Mouse (Mus musculus) adipose tissue, adult 10 weeks (tissue): ENCODE measurements around the gene Ccdc184. TPM values are rescaled to one million over a fixed set of nuclear protein-coding genes. Genes with fewer than 3 reads are reported as not detected.

Experiments
- polyA plus RNA-seq: library from polyadenylated mRNA; stranded (reverse); fragments of 350-450 nt; fragmentation: Illumina TruSeq; extraction: RNeasy Lipid Tissue Mini Kit (QIAGEN cat#74804); gene quantifications from one replicate; pipeline ENCODE4 v1.2.3, GENCODE M21; 2014; ENCODE audit warnings: low read depth, low replicate concordance

Gene Ccdc184
- 0.57 TPM for polyA plus RNA-seq

DNA sequence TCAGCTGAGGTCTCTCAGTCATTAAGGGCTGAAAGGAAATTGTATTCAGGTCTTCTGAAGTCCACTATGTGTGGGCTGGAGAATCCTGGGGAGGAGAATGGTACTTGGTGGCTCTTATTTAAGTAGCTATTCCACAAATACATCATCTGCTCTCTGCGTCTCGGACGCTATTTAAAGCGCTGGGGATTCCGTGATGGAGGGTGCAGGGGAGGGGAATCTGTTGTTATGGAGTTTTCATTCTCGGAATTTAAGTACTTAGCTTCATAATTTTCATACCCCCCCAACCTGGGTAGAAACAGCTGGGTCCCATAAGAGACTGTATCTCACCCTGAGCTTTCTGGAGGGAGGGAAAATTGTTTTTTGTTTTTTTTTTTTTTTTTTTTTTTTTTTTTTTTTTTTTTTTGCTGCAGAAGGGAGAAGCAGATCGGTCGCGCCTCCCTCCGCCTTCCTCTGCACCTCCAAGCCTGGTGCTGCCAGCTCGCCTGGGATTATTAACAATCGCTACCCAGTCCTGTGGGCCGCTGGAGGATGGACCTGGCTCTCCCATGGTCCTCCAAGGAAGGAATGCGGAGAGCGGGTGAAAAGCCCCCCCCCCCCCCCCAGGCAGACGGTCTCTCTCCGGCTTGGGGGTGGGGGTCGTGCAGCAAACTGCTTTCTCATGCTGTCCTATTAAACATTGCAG is at the start of gene Ccdc184:
Gene Ccdc184, plus strand, starts transcription at position 196 of the 682 bp plus-strand sequence.

DNA sequence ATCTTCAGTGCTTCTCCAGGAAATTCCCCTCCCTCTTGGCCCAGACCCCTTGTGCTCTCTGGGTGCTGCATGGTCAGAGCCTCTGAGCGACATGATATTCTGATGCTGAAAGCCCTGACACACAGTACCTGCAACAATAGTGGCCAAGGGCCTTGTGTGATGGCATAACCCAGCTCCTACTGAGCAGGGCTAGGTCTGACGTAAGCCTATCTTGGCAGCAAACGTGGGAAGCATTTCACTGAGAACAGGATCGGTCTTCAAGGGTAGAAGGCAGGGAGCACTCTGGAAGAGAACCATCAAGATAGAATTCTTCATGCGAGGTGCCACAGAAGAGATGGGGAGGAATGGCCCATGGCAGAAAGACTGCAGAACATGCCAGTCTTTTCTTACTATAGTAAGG is 1.4 kb upstream of the Ccdc184 start, which contains the start of gene Asb8:
Gene Asb8, minus strand, starts transcription at position 101 of the 400 bp plus-strand sequence.

DNA sequence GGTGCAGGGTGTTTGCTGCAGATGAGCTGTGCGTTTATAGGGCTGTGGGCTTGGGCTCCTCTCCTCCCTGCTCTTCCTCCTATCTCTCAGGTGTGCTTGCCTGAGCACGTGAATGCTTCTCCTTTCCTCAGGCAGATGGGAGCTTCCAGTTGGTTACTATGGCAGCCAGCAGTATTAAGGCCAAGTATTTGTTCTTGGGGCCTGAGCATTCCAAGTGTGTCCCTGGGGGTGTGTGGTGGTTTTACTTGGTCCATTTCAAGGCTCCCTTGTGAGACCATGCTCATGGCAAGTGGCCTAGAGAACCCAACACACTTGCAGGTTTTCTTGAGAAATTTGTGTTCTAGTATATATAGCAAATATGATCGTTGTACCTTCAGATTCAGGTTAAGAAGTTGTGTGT is 28.5 kb downstream of the Ccdc184 start, which contains the start of gene Olfr288:
Gene Olfr288, minus strand, starts transcription at position 101 of the 400 bp plus-strand sequence.

Other genes starting within 250 kb of the Ccdc184 start
- 65.7 TPM for gene Tmem106c, start 203.0 kb upstream of the Ccdc184 start, polyA plus RNA-seq
- gene Col2a1, start 162.5 kb upstream of the Ccdc184 start, polyA plus RNA-seq = 0.51 TPM
- 21.6 TPM for gene Pfkm, start 74.6 kb upstream of the Ccdc184 start, polyA plus RNA-seq
- gene Senp1, start 73.4 kb upstream of the Ccdc184 start, polyA plus RNA-seq = 17.6 TPM
- gene Asb8, start 1.5 kb upstream of the Ccdc184 start, polyA plus RNA-seq = 23.7 TPM
- gene Olfr288, start 28.4 kb downstream of the Ccdc184 start, polyA plus RNA-seq = not detected
- gene Gm44579, start 53.8 kb downstream of the Ccdc184 start, polyA plus RNA-seq = not detected
- gene Olfr287, start 53.9 kb downstream of the Ccdc184 start, polyA plus RNA-seq = not detected
- gene Olfr286, start 67.3 kb downstream of the Ccdc184 start, polyA plus RNA-seq = not detected
- 15.9 TPM for gene H1fnt, start 90.1 kb downstream of the Ccdc184 start, polyA plus RNA-seq
- gene Zfp641, start 129.0 kb downstream of the Ccdc184 start, polyA plus RNA-seq = 3.6 TPM
- gene Olfr285, start 150.2 kb downstream of the Ccdc184 start, polyA plus RNA-seq = not detected
- gene Olfr284, start 173.8 kb downstream of the Ccdc184 start, polyA plus RNA-seq = not detected
- not detected for gene Olfr283, start 213.8 kb downstream of the Ccdc184 start, polyA plus RNA-seq